In genomic region chr5:142800656-142801055, GRCm38 (mm10) we compare ENCODE assay signal across 15 mouse cellular contexts. TPM values are rescaled to one million over a fixed set of nuclear protein-coding genes. Genes with fewer than 3 reads are reported as not detected.
DNase-seq lines count a peak whose midpoint lies in the region; ATAC-seq and TF ChIP-seq lines count a peak whose summit lies in the region.
"Had no signal": no experiment of that assay in that cellular context is flagged by ENCODE, and none has a peak within 500 bp of the region (broad histone marks: within the 10 kb centered on the region; RNA-seq: fewer than 3 reads in every experiment).

No protein-coding gene starts in this region.

- peak overlapping the region; percentile 72 for H3K27ac ChIP-seq in heart, embryonic 10.5 days
- 0 out of 2 replicates have a peak overlapping the region, but pooled peaks have one; percentile 1 for H3K27ac ChIP-seq in limb, embryonic 14.5 days (replicated peaks; ENCODE audit: low read depth, low read length)
- H3K27ac ChIP-seq in limb, embryonic 10.5 days = no peak overlapping the region
- peak overlapping the region; percentile 47 for H3K27ac ChIP-seq in forebrain, embryonic 15.5 days (replicated peaks)
- 0 out of 2 replicates have a peak overlapping the region, but pooled peaks have one; percentile 32 for H3K27ac ChIP-seq in midbrain, embryonic 14.5 days (replicated peaks; ENCODE audit: low read depth, low read length)
- H3K27ac ChIP-seq: limb, embryonic 13.5 days; stomach, embryonic 15.5 days had no signal

- H3K27me3 ChIP-seq in heart, embryonic 10.5 days (ENCODE audit: insufficient read depth, poor library complexity, severe bottlenecking) = no peaks in the 10 kb centered on the region
- no peaks in the 10 kb centered on the region for H3K27me3 ChIP-seq in limb, embryonic 14.5 days (ENCODE audit: control insufficient read depth, insufficient read depth, low read length)
- no peaks in the 10 kb centered on the region for H3K27me3 ChIP-seq in limb, embryonic 10.5 days (ENCODE audit: low read depth, poor library complexity, severe bottlenecking)
- no peaks in the 10 kb centered on the region for H3K27me3 ChIP-seq in forebrain, embryonic 15.5 days
- H3K27me3 ChIP-seq in midbrain, embryonic 14.5 days (ENCODE audit: control insufficient read depth, insufficient read depth, low read length) = no peaks in the 10 kb centered on the region
- H3K27me3 ChIP-seq: limb, embryonic 13.5 days; stomach, embryonic 15.5 days had no signal

- no peak for ATAC-seq in limb, embryonic 14.5 days (ENCODE audit: low FRiP score, low read depth)
- no peak for ATAC-seq in forebrain, embryonic 15.5 days (replicated peaks)
- ATAC-seq in midbrain, embryonic 14.5 days (ENCODE audit: low FRiP score, low TSS enrichment) = no peak

- no peak overlapping the region for H3K9ac ChIP-seq in limb, embryonic 14.5 days (ENCODE audit: low read depth, low read length, severe bottlenecking)
- 0 out of 2 replicates have a peak overlapping the region, but pooled peaks have one; percentile 23 for H3K9ac ChIP-seq in forebrain, embryonic 15.5 days (replicated peaks)
- H3K9ac ChIP-seq in midbrain, embryonic 14.5 days (replicated peaks; ENCODE audit: low read length) = peak overlapping the region; percentile 24; the same call in 1 of the 2 replicates
- H3K9ac ChIP-seq: limb, embryonic 13.5 days; stomach, embryonic 15.5 days had no signal

- H3K4me3 ChIP-seq in heart, embryonic 10.5 days = no peak overlapping the region
- H3K4me3 ChIP-seq in limb, embryonic 14.5 days (replicated peaks; ENCODE audit: low read length) = no peak overlapping the region
- H3K4me3 ChIP-seq in limb, embryonic 10.5 days = no peak overlapping the region
- H3K4me3 ChIP-seq in forebrain, embryonic 15.5 days = no peak overlapping the region
- no peak overlapping the region for H3K4me3 ChIP-seq in midbrain, embryonic 14.5 days (replicated peaks; ENCODE audit: low read depth, low read length)
- H3K4me3 ChIP-seq: limb, embryonic 13.5 days; myocyte; stomach, embryonic 15.5 days had no signal

- no peak for TF ChIP-seq POLR2A in limb, embryonic 14.5 days (IDR thresholded peaks at IDR 0.05; ENCODE audit: borderline replicate concordance, extremely low read depth, insufficient read depth, insufficient read length)

- no peaks in the 10 kb centered on the region for H3K9me3 ChIP-seq in heart, embryonic 10.5 days
- no peaks in the 10 kb centered on the region for H3K9me3 ChIP-seq in limb, embryonic 14.5 days (ENCODE audit: control insufficient read depth, low read length)
- no peaks in the 10 kb centered on the region for H3K9me3 ChIP-seq in limb, embryonic 10.5 days (replicated peaks)
- no peaks in the 10 kb centered on the region for H3K9me3 ChIP-seq in forebrain, embryonic 15.5 days
- no peaks in the 10 kb centered on the region for H3K9me3 ChIP-seq in midbrain, embryonic 14.5 days (ENCODE audit: control insufficient read depth, low read length)
- H3K9me3 ChIP-seq: limb, embryonic 13.5 days; stomach, embryonic 15.5 days had no signal

- H3K36me3 ChIP-seq in heart, embryonic 10.5 days = peaks cover 19% of the 10 kb centered on the region
- peaks cover 20% of the 10 kb centered on the region for H3K36me3 ChIP-seq in limb, embryonic 14.5 days (ENCODE audit: control insufficient read depth, insufficient read depth, low read length)
- peaks cover 78% of the 10 kb centered on the region for H3K36me3 ChIP-seq in limb, embryonic 10.5 days
- no peaks in the 10 kb centered on the region for H3K36me3 ChIP-seq in forebrain, embryonic 15.5 days
- H3K36me3 ChIP-seq in midbrain, embryonic 14.5 days (ENCODE audit: control insufficient read depth, insufficient read depth, low read length) = peaks cover 16% of the 10 kb centered on the region
- H3K36me3 ChIP-seq: stomach, embryonic 15.5 days had no signal

- peaks cover 79% of the 10 kb centered on the region for H3K4me1 ChIP-seq in heart, embryonic 10.5 days
- H3K4me1 ChIP-seq in limb, embryonic 14.5 days (ENCODE audit: control insufficient read depth, insufficient read depth, low read length) = peaks cover 33% of the 10 kb centered on the region
- peaks cover 29% of the 10 kb centered on the region for H3K4me1 ChIP-seq in limb, embryonic 10.5 days
- H3K4me1 ChIP-seq in forebrain, embryonic 15.5 days = peaks cover 97% of the 10 kb centered on the region
- H3K4me1 ChIP-seq in midbrain, embryonic 14.5 days (ENCODE audit: control insufficient read depth, insufficient read depth, low read length) = peaks cover 47% of the 10 kb centered on the region

- no peak for DNase-seq in heart, embryonic 10.5 days (ENCODE audit: low spot score)
- DNase-seq in heart, postnatal 4 days = no peak
- no peak for DNase-seq in limb, embryonic 14.5 days (ENCODE audit: low spot score)
- no peak for DNase-seq in limb, embryonic 10.5 days (ENCODE audit: low spot score)
- DNase-seq in midbrain, embryonic 14.5 days = no peak
- DNase-seq in adrenal gland, adult 18-20 months (ENCODE audit: low spot score in 2 of 2) = no peak
- no peak for DNase-seq in cerebellum, adult 11-12 months
- DNase-seq: cerebellum, adult 2 months; kidney, adult 11 months; kidney, postnatal 4 days; right cerebral cortex, postnatal 4 days had no signal

- 24% methylated on average over 6 of the region's 6 CpGs for WGBS in heart, embryonic 10.5 days
- WGBS in limb, embryonic 14.5 days = 46% methylated on average over 6 of the region's 6 CpGs
- WGBS in limb, embryonic 10.5 days = 28% methylated on average over 6 of the region's 6 CpGs
- 8% methylated on average over 6 of the region's 6 CpGs for WGBS in forebrain, embryonic 15.5 days
- 7% methylated on average over 6 of the region's 6 CpGs for WGBS in midbrain, embryonic 14.5 days

- no peak overlapping the region for H3K4me2 ChIP-seq in limb, embryonic 14.5 days (replicated peaks; ENCODE audit: low read depth, low read length, severe bottlenecking)
- H3K4me2 ChIP-seq in forebrain, embryonic 15.5 days (replicated peaks) = 0 out of 2 replicates have a peak overlapping the region, but pooled peaks have one; percentile 5
- H3K4me2 ChIP-seq in midbrain, embryonic 14.5 days (ENCODE audit: low read length) = 0 out of 2 replicates have a peak overlapping the region, but pooled peaks have one; percentile 25
- H3K4me2 ChIP-seq: limb, embryonic 13.5 days; stomach, embryonic 15.5 days had no signal

RNA-seq across cellular contexts. Expression of gene Tnrc18, which starts 16.8 kb away (rescaled TPM):
- 22.2 and 24.8 TPM in 2 replicates for polyA plus RNA-seq in heart, embryonic 10.5 days (2016; fragmentation: Nextera tagmentation; extraction: Ambion mirVana)
- 100 to 1,000 TPM; 113 TPM for total RNA-seq in heart, postnatal 4 days (2021)
- 61.1 and 85.3 TPM in 2 replicates for polyA plus RNA-seq in limb, embryonic 14.5 days (2012; rRNA removed)
- polyA plus RNA-seq in limb, embryonic 14.5 days (2014; fragmentation: Nextera tagmentation; extraction: Ambion mirVana) = 46.6 and 55.7 TPM in 2 replicates
- polyA plus RNA-seq in limb, embryonic 10.5 days (2016; fragmentation: Nextera tagmentation; extraction: Ambion mirVana) = 24.7 and 39.0 TPM in 2 replicates
- 45.9 and 48.3 TPM in 2 replicates for polyA plus RNA-seq in forebrain, embryonic 15.5 days (2015; fragmentation: Nextera tagmentation; extraction: Ambion mirVana)
- polyA plus RNA-seq in midbrain, embryonic 14.5 days (2014; fragmentation: Nextera tagmentation; extraction: Ambion mirVana) = 37.7 and 47.4 TPM in 2 replicates
- 10 to 100 TPM; 46.4 to 57.7 TPM for total RNA-seq in adrenal gland, adult 18-20 months (2021)
